8 mouse cellular contexts compared by ENCODE assay signal in genomic region chr9:101034448-101035098, GRCm38 (mm10). TPM values are rescaled to one million over a fixed set of nuclear protein-coding genes. Genes with fewer than 3 reads are reported as not detected.
DNase-seq lines count a peak whose midpoint lies in the region; ATAC-seq and TF ChIP-seq lines count a peak whose summit lies in the region.

Gene Pccb, minus strand, starts transcription at chr9:101034898.

- peak; percentile 100 for ATAC-seq in forebrain, embryonic 16.5 days
- ATAC-seq in lung, embryonic 14.5 days (ENCODE audit: insufficient read depth) = peak; percentile 99

- in situ Hi-C loops in ES-E14 (cut with MboI; ENCODE audit: low sequenced_read_pairs in 2 of 2, unreplicated experiment in 2 of 2) = no loop called here

- DNase-seq in ES-E14 (ENCODE audit: low read depth, low spot score) = peak; percentile 90
- peak; percentile 97 for DNase-seq in cerebellum, adult 11-12 months
- peak; percentile 96 to 97 for DNase-seq in heart, postnatal 36 days
- DNase-seq in layer of hippocampus, adult 2 months (ENCODE audit: low spot score in 2 of 2) = peak; percentile 93
- peak; percentile 99 for DNase-seq in lung, embryonic 14.5 days
- DNase-seq in thymus, adult 2 months = peak; percentile 94

- no peaks in the 10 kb centered on the region for H3K27me3 ChIP-seq in forebrain, embryonic 16.5 days (replicated peaks; ENCODE audit: control insufficient read depth, insufficient read depth, low read length)
- no peaks in the 10 kb centered on the region for H3K27me3 ChIP-seq in lung, embryonic 14.5 days (ENCODE audit: insufficient read depth, low read length)
- H3K27me3 ChIP-seq in thymus, adult 2 months (ENCODE audit: control insufficient read depth, insufficient read depth, low read length) = no peaks in the 10 kb centered on the region

- peak; percentile 83 for TF ChIP-seq POLR2A in olfactory bulb, adult 2 months (IDR thresholded peaks at IDR 0.05; ENCODE audit: insufficient read depth, low read depth, low read length)
- TF ChIP-seq POLR2A in thymus, adult 2 months (IDR thresholded peaks at IDR 0.05; ENCODE audit: control insufficient read depth, extremely low read depth, insufficient read depth, low read length, poor library complexity) = peak; percentile 64

- H3K27ac ChIP-seq in ES-E14 (ENCODE audit: insufficient read depth, low read depth, low read length, poor library complexity, severe bottlenecking) = peak within 1 kb of the TSS; percentile 91
- peak within 1 kb of the TSS; percentile 98 for H3K27ac ChIP-seq in forebrain, embryonic 16.5 days (ENCODE audit: low read length)
- H3K27ac ChIP-seq in layer of hippocampus, adult 2 months = peak within 1 kb of the TSS; percentile 99
- peak within 1 kb of the TSS; percentile 97 for H3K27ac ChIP-seq in lung, embryonic 14.5 days (ENCODE audit: low read depth)
- H3K27ac ChIP-seq in olfactory bulb, adult 2 months (ENCODE audit: insufficient read depth, low read depth, low read length) = peak within 1 kb of the TSS; percentile 98
- H3K27ac ChIP-seq in thymus, adult 2 months (ENCODE audit: control insufficient read depth, insufficient read depth, low read length) = peak within 1 kb of the TSS; percentile 42; the same call in 1 of the 2 replicates

- H3K4me3 ChIP-seq in ES-E14 (ENCODE audit: insufficient read depth in 1 of 2, low read depth in 1 of 2, low read length in 2 of 2, poor library complexity in 1 of 2, severe bottlenecking in 1 of 2) = peak within 1 kb of the TSS; percentile 64 to 76
- peak within 1 kb of the TSS; percentile 69 for H3K4me3 ChIP-seq in forebrain, embryonic 16.5 days (replicated peaks; ENCODE audit: low read length)
- H3K4me3 ChIP-seq in layer of hippocampus, adult 2 months = peak within 1 kb of the TSS; percentile 89
- H3K4me3 ChIP-seq in lung, embryonic 14.5 days (ENCODE audit: low read depth, low read length) = peak within 1 kb of the TSS; percentile 62
- H3K4me3 ChIP-seq in olfactory bulb, adult 2 months (ENCODE audit: insufficient read depth, low read depth, low read length) = peak within 1 kb of the TSS; percentile 69
- peak within 1 kb of the TSS; percentile 55 for H3K4me3 ChIP-seq in thymus, adult 2 months (ENCODE audit: control insufficient read depth, insufficient read depth, low read length)

- H3K9ac ChIP-seq in ES-E14 (ENCODE audit: insufficient read depth, low read depth, low read length, poor library complexity, severe bottlenecking) = peak within 1 kb of the TSS; percentile 85
- H3K9ac ChIP-seq in forebrain, embryonic 16.5 days (replicated peaks; ENCODE audit: low read depth, low read length) = peak within 1 kb of the TSS; percentile 84
- peak within 1 kb of the TSS; percentile 69 for H3K9ac ChIP-seq in lung, embryonic 14.5 days

- H3K4me2 ChIP-seq in forebrain, embryonic 16.5 days (ENCODE audit: low read length) = peak within 1 kb of the TSS; percentile 76
- H3K4me2 ChIP-seq in lung, embryonic 14.5 days = peak within 1 kb of the TSS; percentile 55

- intact Hi-C loops in heart, postnatal 36 days (cut with DNase I) = loop anchor here (2.0 kb wide), 1 partner anchor 38 kb away; no protein-coding TSS in a partner anchor

- under 1% methylated on average over 61 of the region's 61 CpGs for WGBS in forebrain, embryonic 16.5 days
- WGBS in lung, embryonic 14.5 days = under 1% methylated on average over 61 of the region's 61 CpGs
- under 1% methylated on average over 61 of the region's 61 CpGs for WGBS in olfactory bulb, adult 2 months
- under 1% methylated on average over 58 of the region's 61 CpGs for WGBS in thymus, adult 2 months

- H3K9me3 ChIP-seq in ES-E14 (ENCODE audit: control insufficient read depth, insufficient read depth, low read depth, low read length) = no peaks in the 10 kb centered on the region
- H3K9me3 ChIP-seq in forebrain, embryonic 16.5 days (ENCODE audit: control insufficient read depth, low read length) = no peaks in the 10 kb centered on the region
- no peaks in the 10 kb centered on the region for H3K9me3 ChIP-seq in lung, embryonic 14.5 days (ENCODE audit: low read depth, low read length)

- peak; percentile 53 for TF ChIP-seq CTCF in layer of hippocampus, adult 2 months (conservative IDR thresholded peaks at IDR 0.05)
- TF ChIP-seq CTCF in lung, embryonic 14.5 days (IDR thresholded peaks at IDR 0.05; ENCODE audit: low read depth) = peak; percentile 35
- TF ChIP-seq CTCF in olfactory bulb, adult 2 months (IDR thresholded peaks at IDR 0.05; ENCODE audit: insufficient read depth, low read depth, low read length) = no peak
- peak; percentile 78 for TF ChIP-seq CTCF in thymus, adult 2 months (IDR thresholded peaks at IDR 0.05; ENCODE audit: borderline replicate concordance, control insufficient read depth, extremely low read depth, insufficient read depth, low read length, poor library complexity)

- H3K36me3 ChIP-seq in ES-E14 (ENCODE audit: control insufficient read depth, insufficient read depth, low read length, poor library complexity, severe bottlenecking) = no peaks in the 10 kb centered on the region
- no peaks in the 10 kb centered on the region for H3K36me3 ChIP-seq in forebrain, embryonic 16.5 days (ENCODE audit: control insufficient read depth, insufficient read depth)
- no peaks in the 10 kb centered on the region for H3K36me3 ChIP-seq in lung, embryonic 14.5 days (ENCODE audit: insufficient read depth)
- no peaks in the 10 kb centered on the region for H3K36me3 ChIP-seq in thymus, adult 2 months (ENCODE audit: control insufficient read depth, insufficient read depth, low read length)

- peaks cover 2 to 19% of the 10 kb centered on the region in 2 experiments for H3K4me1 ChIP-seq in ES-E14 (ENCODE audit: control insufficient read depth in 2 of 2, insufficient read depth in 2 of 2, low read length in 2 of 2, poor library complexity in 1 of 2)
- H3K4me1 ChIP-seq in forebrain, embryonic 16.5 days (replicated peaks; ENCODE audit: control insufficient read depth, insufficient read depth, low read length) = peaks cover 12% of the 10 kb centered on the region; the same call in 1 of the 2 replicates
- peaks cover 3% of the 10 kb centered on the region; the same call in 1 of the 2 replicates for H3K4me1 ChIP-seq in lung, embryonic 14.5 days (ENCODE audit: insufficient read depth)
- no peaks in the 10 kb centered on the region for H3K4me1 ChIP-seq in olfactory bulb, adult 2 months (ENCODE audit: control insufficient read depth, insufficient read depth, low read length)
- H3K4me1 ChIP-seq in thymus, adult 2 months (replicated peaks; ENCODE audit: control insufficient read depth, insufficient read depth, low read length) = peaks cover 3% of the 10 kb centered on the region

TF ChIP-seq in ES-E14, 5 proteins besides CTCF, POLR2A, EP300 and RAD21:
- TF ChIP-seq HCFC1 (IDR thresholded peaks at IDR 0.05; ENCODE audit: borderline replicate concordance, insufficient read depth, low read length) (0 out of 2 replicates have a peak, but pooled peaks have one; percentile 42), ZC3H11A (IDR thresholded peaks at IDR 0.05; ENCODE audit: borderline replicate concordance, low read depth, low read length) (no peak), CHD2 (IDR thresholded peaks at IDR 0.05; ENCODE audit: low read depth, low read length) (no peak), ZNF384 (IDR thresholded peaks at IDR 0.05; ENCODE audit: low read depth, low read length) (peak; percentile 100), MAFK (IDR thresholded peaks at IDR 0.05; ENCODE audit: insufficient read depth, low read depth, low read length) (no peak)

RNA-seq across cellular contexts. Expression of gene Pccb, which starts in this region (rescaled TPM):
- total RNA-seq in ES-E14 (2012; rRNA removed) = 24.8 and 27.0 TPM in 2 replicates
- 19.9 and 20.7 TPM in 2 replicates for polyA plus RNA-seq in forebrain, embryonic 16.5 days (2015; fragmentation: Nextera tagmentation; extraction: Ambion mirVana)
- 100 to 1,000 TPM; 103 to 107 TPM for total RNA-seq in heart, postnatal 36 days (2021)
- 10 to 100 TPM; 43.5 to 45.5 TPM for total RNA-seq in layer of hippocampus, adult 2 months (2021)
- polyA plus RNA-seq in lung, embryonic 14.5 days (2014; fragmentation: Nextera tagmentation; extraction: Ambion mirVana) = 22.3 and 22.4 TPM in 2 replicates
- polyA plus RNA-seq in olfactory bulb, adult 2 months (2012; ENCODE audit: insufficient read depth, insufficient read length, low replicate concordance, missing spikeins) = not detected in 2 replicates
- polyA plus RNA-seq in thymus, adult 2 months (2012; rRNA removed) = 43.4 and 43.8 TPM in 2 replicates

Comparison
In these comparisons a context has a peak if more than half of its experiments do, and no peak if none do; other contexts are left out.
1. Peak in every context shown above with its lines: DNase-seq, ATAC-seq, H3K4me3 ChIP-seq and H3K27ac ChIP-seq.
2. RNA of gene Pccb (polyA plus RNA-seq): 43.4 to 43.8 TPM in thymus, adult 2 months, 22.3 to 22.4 TPM in lung, embryonic 14.5 days and 19.9 to 20.7 TPM in forebrain, embryonic 16.5 days; not detected in olfactory bulb, adult 2 months; every median in the first group is over 10 times any median in the second.
3. H3K27ac ChIP-seq: peak in every context shown above with its lines; median percentile 99 in layer of hippocampus, adult 2 months; 98 in forebrain, embryonic 16.5 days; 98 in olfactory bulb, adult 2 months; 97 in lung, embryonic 14.5 days; 91 in ES-E14; 42 in thymus, adult 2 months.